Mouse (Mus musculus) ovary, postnatal 10 days (tissue): ENCODE results near the gene Hsd11b2.
A peak's percentile ranks its signal among the peaks of the same experiment; 100 is the strongest.

Experiments
- DNase-seq: peaks from one replicate; pipeline ENCODE4 v3.0.0; 2022; ENCODE audit warnings: low spot score

Gene Hsd11b2

DNA sequence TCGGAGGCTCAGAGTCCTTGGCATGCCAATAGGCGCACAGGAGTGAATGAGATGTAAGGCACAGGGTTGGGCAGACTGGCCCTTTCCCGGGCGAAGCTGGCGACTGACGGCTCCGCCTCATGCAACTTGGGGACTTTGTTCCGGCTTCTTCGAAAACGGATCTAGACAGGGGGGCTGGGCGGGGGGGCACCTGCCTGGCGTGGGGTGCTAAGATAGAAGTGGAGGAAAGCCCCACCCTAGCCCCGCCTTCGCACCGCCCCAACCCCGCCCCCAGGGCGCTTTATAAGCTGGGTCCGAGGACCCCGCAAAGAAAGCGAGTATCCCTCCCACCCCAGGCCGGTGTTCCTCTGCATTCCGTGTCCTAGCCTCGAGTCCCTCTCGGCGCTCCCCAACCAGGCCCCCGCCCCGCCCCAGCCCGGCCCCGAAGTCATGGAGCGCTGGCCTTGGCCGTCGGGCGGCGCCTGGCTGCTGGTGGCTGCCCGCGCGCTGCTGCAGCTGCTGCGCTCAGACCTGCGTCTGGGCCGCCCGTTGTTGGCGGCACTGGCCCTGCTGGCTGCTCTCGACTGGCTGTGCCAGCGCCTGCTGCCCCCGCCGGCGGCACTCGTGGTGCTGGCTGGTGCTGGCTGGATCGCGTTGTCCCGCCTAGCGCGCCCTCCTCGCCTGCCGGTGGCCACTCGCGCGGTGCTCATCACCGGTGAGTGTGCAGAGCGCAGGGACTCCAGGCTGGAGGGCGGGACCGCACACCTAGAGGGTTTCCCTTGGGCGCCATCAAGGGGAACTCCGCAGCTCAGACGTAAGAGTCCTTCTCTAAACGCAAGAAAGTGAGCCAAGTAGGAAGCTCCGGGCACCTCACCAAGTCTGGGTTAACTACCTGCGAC lies at the start of gene Hsd11b2:
Hsd11b2 (plus strand) TSS at position 320 of the 878 bp plus-strand sequence.
- DNase-seq, result no peak

DNA sequence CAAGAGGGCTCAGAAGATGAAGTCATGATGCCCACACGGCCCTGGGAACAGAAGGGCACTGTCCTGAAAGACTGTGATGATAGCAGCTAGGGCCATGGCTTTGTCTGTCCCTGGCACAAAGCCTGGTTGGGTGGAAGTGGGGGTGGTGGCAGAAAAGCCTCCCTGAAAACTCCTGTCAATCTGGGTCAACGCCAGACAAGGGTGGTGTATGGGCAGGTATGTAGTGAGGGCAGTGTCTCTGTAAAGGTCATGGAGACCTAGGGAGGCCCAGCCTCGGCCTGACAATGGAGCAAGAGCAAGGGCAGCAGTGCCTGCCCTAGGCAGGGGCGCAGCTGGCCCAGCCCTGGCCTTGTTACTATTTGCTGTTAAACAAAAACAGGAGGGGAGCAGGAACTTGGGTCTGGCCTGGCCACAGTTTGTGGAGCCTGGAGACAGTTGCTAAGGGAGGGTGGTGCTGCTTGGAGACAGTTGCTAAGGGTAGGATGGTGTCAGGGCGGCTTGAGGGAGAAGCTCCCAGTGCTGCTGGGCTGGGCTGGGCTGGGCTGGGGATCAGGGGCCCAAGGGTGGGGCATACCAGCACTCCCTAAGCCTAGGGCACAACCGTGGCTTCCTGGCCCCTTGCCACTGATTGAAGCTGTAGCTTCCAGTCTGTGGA lies 49.4 kb upstream of the Hsd11b2 start:
- no peak for DNase-seq

DNA sequence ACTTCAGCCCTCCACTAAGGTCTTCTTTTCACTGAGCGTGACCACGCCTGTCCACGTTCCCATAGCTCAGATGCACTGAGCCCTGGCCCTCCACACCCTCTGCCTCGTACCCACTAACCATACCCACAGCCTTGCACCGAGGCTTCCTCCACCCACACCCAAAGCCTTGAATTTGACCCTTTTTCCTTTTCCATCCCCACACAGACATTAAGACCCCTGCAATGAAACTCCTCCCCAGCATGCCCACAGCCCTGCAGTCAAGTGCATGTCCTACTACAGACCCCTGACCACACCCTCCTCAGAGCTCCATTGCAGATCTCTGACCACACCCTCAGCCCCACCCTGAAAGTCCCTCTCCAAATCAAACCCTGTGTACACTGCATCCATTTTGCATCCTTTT lies 48.7 kb upstream of the Hsd11b2 start:
- no peak for DNase-seq

DNA sequence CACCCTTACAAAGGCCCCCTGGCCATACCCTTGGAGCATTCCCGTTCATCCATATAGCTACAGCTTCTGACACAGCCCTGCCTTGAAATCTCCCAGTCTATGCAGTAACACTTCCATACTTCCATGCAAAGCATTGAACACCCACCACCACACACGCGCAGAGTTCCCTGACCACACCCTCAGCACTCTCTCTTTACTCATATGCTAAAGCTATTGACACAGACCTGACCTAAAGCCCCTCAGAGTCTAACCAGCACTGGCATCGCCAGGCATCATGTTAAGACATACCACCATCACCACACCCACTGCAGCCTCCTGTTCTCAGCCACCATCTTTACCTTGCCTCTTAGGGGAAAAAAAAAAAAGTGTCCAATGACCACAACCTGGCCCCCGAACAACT lies 48.3 kb upstream of the Hsd11b2 start:
- DNase-seq, result no peak

DNA sequence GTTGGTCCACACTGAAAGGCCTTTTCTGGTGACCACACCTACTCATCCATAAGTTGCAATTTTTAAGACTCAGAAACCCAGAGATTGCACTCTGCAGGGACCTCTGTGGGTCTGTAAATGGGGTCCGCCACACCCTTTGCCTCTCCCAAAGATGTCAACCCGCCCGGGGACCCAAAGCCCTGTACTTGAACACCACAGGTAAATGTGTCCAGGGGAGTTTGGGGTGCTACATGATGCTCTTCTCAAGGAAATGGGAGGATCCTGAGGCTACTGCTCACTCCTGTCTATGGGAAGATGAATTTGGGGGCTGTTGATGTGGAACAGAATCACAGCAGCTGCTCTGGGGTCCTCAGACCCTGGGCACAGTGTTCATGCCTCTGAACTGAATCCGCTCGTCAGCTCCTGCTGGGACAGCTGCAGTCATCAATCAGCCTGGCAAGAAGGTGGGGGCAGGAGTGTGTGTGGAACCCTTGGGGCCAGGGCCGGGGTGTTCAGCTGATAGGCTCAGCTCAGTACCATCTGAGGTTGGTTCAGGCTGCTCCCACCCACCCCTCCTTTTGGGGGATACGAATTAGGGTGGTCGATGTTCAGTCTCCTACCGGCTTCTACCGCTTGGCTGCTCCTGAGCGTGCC lies 47.8 kb upstream of the Hsd11b2 start:
- no peak for DNase-seq

DNA sequence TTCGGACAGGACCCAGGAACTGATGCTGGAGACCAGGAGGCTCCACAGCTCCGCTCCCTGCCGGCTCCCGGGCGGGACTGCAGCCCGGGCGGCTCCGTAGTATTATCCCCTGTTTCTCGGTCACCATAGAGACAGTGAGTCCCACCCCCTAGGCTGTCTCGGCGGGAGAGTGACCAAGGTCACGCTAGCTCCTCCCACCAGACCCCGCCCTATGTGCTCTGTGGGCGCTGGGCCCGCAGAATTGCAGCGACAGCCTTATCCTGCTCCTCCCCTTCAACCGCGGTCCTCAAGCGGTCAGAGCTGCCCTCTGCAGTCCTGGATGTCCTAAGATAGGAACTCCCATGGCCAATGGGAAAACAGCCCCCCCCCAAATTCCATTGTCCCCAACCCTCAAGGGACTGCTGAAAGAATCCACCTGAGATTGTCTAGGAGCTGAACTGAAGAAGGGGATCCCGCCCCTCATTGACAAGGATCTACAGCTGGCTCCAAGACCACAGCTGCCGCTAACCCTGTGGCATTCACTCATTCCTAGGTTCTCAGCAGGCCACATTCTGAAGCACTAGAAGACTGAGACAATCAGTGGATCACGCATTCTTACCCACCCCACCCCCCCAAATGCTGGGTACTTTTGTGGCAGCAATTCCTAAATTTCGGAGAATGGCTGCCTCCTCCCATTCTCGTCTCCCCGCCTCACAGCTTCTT lies 47.1 kb upstream of the Hsd11b2 start, which contains the start of gene Tppp3:
Tppp3 (minus strand) TSS at position 213 of the 702 bp plus-strand sequence.
- peak; percentile 81 for DNase-seq

DNA sequence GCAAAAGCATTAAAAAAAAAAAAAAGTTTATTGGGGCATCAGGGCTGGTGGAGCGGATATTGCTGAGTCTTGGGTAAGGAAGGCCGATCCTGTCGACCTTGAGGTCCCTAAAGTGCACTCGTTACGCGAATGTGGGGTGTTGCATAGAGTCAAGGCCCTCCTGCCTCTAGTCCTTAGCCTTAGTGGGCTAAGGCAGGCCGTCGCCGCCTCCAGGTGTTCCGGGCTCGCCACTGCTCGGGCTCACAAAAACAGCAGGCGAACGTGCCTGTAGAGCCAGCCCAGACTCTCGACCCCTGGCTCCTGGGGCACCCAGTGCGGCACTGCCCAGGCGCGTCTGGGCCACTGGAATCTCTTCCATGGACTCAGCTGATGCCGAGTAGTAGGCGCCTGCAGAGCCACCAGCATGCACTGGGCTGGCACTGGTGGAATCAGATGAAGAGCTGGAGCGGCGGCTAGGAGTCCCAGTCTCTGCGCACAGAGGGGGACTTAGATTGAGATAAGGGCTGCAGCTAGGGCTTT lies 46.1 kb upstream of the Hsd11b2 start:
- DNase-seq, result no peak

DNA sequence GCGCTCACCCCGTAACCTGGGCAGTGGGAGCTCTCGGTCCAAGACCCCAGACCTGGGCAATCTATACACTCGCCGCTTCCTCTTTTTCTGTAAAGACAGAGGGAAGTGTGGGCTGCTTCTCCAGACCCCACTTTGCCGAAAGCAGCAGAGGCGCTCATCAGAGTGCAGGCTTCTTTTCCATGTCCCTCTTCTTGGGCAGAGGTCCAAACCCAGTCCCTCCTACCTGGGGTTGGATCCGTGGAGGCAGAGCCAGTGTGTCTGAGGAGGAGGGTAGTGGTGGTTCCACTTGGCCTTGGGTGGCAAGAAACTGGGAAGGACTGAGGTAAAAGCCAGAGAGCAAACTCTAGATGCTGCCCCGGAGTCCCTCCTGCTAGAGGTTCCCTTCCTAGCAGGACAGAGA lies 45.6 kb upstream of the Hsd11b2 start:
- DNase-seq, result no peak

DNA sequence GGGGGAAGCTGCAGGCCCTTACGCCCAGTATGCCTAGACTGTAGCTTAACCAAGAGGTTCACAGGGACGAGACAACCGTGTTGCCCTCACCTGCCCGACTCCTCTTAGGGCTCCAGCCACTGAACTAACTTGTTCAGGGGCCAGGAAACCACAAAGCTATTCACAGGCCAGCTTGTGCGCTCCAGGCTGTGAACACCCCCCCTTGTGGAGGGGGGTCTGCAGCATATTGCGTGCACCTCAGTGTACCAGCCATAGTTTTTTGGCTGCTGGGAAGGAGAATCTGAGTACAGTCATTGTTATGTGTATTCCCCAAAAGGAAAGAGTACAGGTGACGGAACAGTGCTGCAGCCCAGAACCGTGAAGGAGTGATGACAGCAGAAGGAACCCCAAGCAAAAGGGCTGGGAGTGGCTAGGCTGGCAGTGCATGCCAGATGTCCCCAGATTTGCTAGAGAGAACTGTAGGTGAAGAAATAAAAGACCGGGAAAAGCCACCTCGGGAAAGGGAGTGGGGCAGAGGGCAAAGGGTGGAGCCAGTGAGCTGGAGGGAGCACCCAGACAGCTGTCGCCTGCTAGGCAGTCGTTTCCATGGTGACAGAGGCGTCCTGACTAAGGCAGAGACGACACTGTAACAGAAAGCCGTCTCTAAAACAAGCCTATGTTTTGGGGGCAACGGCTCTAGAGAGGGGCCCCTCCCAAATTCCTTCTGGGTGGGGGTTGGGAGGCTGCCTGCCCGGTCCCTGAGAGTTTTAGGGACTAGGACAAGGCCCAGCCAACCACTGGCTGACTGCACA lies 44.5 kb upstream of the Hsd11b2 start:
- DNase-seq, result no peak

DNA sequence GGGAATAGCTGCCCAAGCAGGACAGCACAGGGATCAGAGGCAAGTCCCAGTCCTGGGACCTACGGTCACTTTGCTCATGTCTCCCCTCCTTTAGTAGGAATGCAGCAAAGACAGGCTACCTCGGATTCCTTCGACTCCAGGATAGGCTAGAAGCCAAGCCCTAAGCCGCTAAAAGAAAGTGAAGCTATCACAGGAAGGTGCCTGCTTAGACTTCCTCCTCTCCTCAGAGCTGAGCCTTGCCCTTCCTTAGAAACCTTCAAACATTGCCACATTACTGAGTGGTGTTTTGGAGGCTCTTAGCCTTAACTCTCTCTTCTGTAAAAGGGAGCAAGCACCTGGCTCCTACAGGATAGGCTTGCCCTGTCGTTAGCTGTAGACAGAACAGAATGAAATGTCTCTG lies 43.9 kb upstream of the Hsd11b2 start:
- no peak for DNase-seq

DNA sequence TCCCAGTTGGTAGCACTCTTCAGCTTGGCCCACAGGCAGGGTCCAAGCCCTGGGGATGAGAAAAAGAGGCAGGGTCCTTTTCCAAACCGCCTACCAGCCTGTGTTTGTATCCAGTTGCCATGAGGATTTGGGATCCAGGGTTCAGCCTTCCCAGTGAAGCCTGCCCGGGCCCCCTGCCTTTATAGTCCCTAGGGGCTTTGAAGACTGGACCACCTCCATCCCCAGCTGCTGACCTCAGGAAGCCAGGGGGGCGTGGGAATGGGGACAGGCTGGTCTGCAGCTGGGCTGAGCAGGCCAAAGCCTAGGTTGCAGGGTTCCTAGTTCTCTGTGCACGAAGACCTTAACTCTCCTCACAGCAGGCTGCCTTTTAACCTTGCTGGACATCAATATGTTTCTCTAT lies 43.3 kb upstream of the Hsd11b2 start:
- DNase-seq, result no peak

DNA sequence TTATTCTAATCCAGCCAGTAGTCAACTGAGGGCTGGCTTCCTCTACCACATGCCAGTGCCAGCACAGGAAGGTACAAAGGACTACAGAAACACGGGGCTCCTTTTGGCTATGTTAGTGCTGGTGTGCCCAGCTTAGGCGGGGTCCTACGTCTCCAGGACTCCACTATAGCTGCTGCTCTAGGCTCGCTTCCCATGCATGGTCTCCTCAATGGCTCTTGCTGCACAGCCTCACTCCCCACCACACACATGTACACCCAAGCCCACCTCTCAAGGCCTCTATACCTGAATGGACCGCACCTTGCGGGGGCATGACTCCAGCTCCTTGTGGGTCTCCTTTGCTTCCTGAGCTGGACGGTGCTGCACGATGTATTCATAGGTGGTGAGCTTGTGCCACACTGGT lies 42.8 kb upstream of the Hsd11b2 start:
- DNase-seq, result no peak

DNA sequence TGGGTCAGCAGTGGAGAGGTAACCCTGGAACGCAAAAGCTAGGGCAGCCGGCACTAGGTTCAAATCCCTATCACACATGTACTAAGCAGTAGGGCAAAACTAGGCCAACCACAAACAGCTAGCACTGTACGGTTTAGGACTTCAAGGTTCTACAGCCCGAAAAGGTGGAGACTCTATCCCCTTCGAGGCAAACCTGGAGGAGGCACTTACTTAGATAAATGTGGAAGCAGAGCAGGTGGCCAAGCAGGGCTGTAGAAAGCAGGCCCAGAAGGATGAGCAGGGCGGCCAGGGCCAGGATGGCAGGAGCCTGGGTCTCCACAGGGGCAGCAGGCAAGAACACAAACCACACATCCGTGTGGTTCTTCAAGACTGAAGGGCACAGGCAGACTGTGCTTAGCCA lies 42.4 kb upstream of the Hsd11b2 start:
- DNase-seq, result no peak

DNA sequence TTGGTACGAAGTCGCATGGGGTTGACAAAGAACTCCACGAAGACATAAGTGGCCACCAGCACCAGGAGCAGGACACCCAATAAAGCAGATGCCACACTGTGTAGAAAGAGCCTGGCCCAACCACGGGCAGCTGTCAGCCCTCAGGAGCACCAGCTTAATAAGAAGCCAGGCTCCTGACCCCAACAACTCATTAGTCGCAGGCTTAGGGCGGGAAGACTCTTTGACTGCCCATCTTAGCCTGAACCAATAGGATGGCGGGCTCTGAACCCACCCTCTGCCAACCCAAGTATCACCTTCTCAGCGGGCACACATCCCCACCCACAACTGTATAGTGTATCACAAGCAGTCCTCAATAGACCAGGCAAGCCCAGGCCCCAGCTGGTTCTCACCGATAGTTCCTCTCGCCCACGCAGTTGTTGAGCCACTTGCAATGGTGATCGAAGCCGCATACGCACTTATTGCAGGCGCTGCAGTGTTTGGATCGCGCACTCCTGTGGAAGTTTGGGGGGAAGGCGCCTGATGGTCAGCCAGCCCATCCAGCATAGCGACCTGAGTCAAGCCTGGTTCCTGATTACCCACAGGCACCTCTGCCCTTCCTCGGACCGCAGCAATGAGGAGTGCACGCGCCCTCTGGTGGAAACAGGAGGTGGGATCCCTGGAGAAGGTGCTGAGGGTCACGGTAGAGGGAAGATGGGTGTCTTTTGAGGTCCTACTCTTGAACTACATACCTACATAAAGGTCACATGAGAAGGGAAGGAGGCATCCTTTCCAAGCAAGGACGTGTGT lies 41.7 kb upstream of the Hsd11b2 start:
- DNase-seq, result no peak

DNA sequence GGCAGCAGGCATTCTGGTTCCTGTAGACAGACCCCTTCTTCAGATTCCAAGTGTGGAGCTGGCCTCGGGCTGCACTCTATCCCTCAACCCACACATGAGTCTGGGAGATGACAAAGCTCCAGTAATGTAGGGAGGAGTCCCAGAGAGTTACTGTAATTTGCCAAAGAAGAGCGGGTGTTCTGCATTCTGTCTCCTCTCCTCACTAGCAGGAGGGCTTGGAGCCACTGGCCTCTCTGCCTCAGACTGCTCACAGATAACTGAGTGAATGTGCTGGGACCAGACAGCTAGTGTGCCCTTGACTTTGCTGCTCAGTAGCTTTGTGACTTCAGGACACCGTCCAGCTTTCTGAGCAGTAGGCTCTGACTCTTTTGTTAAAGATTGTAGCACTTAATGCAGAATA lies 40.8 kb upstream of the Hsd11b2 start:
- no peak for DNase-seq

DNA sequence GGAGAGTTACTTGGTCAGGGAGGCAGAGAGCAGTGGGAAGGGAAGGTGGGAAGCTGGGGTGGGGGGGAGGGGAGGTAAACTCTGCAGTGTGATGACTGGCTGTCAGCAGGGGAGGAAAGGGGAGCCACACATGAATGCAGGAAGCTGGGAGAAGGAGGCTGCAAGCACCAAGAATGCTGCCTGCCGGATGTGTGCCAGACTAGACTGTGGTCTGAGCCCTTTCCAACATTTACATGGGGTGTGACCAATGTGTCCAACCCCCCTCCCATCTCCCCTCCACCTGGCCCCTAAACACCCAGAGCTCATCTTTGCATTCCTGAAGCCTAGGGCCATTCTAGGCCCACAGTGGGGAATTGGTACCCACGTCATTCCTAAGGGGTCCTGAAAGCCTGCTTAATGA lies 37.5 kb upstream of the Hsd11b2 start:
- no peak for DNase-seq

DNA sequence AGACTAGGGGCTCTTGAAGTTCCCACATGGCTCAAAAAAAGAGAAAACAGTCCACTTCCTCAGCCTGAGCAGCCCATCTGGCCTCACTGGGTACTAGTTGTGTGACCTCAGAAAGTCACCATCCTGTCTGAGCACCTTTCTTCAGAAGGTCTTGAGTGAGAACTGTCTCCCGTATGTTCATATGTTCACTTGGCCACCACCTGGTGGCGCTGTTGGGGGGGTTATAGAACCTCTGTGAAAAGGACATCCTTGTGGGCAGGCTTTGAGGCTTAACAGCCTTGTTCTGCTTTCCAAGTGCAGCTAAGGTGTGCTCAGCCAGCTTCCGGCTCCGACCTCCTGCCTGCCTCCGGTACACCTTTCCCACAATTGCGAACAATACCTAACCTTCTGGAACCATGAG lies 37.1 kb upstream of the Hsd11b2 start:
- no peak for DNase-seq

DNA sequence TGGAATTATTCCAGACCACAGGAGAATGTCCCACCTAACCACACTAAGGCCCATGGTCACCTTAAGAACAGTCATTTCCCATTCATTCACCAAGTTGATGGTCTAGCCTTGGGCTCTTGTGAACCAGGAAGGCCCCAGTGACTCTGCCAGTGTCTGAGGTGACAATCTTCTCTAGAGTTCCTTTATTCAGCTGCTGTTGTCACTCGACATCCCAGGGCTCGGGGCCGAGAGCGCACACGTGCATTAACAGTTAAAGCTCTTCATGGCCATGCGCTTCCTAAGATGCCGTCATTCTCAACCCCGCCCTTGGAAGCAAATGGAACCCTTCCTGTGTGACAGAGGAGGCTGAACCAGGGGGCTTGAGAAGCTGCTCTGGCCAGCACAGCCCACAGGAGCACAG lies 36.4 kb upstream of the Hsd11b2 start:
- DNase-seq, result no peak

DNA sequence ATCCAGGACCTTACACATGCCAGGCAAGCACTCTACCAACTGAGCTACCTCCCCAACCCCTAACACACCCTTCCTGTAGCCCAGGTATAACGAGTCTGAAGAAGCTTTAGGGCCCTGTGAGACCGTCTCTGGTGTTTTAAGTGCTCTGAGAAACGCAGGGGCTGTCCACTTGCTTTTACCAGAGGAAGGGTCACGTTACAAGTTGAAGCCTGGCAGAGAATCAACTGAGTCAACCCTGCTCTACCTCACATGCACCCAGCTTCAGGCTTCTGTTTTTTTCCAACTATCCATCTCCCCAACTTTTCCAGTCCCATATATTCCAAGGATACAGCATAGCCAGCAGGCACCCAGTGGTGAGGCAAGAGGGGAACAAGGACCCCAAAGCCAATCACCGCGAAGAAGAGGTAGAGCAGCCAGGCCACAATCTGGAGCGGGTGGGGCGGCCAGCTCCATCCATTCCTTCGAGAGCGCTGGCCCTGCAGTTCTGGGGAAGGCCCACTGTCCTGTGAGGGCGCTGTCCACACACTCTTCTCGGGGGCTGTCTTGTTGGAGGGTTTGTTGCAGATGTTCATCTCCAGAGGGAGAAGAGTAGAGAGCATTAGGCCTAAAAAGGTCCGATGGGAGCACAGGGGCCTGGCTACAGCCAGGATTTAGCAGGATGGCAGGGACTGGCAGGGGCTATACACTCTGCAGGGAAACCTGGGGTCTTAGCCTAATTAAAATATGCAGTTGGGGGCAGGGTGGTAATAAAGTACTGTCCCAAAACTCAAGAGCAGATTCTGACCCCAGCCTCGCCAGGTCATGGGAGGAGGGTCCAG lies 35.1 kb upstream of the Hsd11b2 start:
- no peak for DNase-seq

DNA sequence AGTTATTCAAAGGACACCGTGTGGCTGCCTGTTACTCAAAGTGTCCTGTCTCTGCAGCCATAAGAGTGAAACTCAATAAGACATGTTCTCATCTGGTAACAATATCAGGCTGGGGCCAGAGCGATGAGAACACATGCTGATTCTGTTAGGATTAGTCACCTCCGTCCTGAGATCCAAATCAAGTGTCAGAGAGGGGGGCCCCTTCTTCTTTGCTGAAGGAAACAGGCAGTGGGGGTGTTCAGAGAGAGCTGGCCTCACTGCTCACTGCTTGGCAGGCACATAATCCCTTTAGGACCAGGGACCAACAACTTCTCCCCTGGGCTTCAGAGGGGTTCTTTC lies 34.6 kb upstream of the Hsd11b2 start:
- no peak for DNase-seq
